Mouse (Mus musculus): ENCODE measurements around the gene Fgd1. TPM values are rescaled to one million over a fixed set of nuclear protein-coding genes. Genes with fewer than 3 reads are reported as not detected.

Gene Fgd1
- total RNA-seq, 1 experiment: 56.8 TPM

DNA sequence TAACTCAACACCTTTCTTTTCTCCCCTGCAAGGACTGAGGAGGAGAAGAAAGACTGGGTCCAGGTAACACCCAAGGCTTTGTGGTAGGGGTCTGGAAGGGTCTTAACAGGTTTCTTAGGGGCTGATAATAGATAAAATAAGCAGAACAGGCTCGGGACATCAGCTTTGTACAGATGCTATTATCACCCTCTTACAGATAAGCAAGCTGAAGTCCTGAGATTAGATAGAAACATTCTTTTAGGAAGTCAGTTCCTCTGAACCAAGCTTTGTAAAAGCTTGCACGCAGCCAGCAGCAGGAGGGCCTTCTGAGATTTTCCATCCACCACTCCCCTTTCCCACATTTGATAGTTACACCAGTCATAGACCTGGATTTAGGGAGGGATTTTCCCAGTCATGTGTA is 39.6 kb downstream of the Fgd1 start:
- H3K4me3 ChIP-seq (ENCODE audit: insufficient read depth in 1 of 2, low read depth in 1 of 2, low read length in 2 of 2, poor library complexity in 1 of 2, severe bottlenecking in 1 of 2): no peak overlapping the region
- no peak overlapping the region for H3K9ac ChIP-seq (ENCODE audit: insufficient read depth, low read depth, low read length, poor library complexity, severe bottlenecking)
- in situ Hi-C loops (cut with MboI; ENCODE audit: low sequenced_read_pairs in 2 of 2, unreplicated experiment in 2 of 2): no loop called here
- H3K36me3 ChIP-seq (ENCODE audit: control insufficient read depth, insufficient read depth, low read length, poor library complexity, severe bottlenecking): peaks cover 33% of the 10 kb centered on the region
- no peak overlapping the region for H3K27ac ChIP-seq (ENCODE audit: insufficient read depth, low read depth, low read length, poor library complexity, severe bottlenecking)
- DNase-seq (ENCODE audit: low read depth, low spot score): no peak
- H3K4me1 ChIP-seq (ENCODE audit: control insufficient read depth in 2 of 2, insufficient read depth in 2 of 2, low read length in 2 of 2, poor library complexity in 1 of 2): no peaks in the 10 kb centered on the region
- no peak for TF ChIP-seq CHD2 (IDR thresholded peaks at IDR 0.05; ENCODE audit: low read depth, low read length)
- no peak for TF ChIP-seq ZC3H11A (IDR thresholded peaks at IDR 0.05; ENCODE audit: borderline replicate concordance, low read depth, low read length)
- TF ChIP-seq MAFK (IDR thresholded peaks at IDR 0.05; ENCODE audit: insufficient read depth, low read depth, low read length): no peak
- TF ChIP-seq HCFC1 (IDR thresholded peaks at IDR 0.05; ENCODE audit: borderline replicate concordance, insufficient read depth, low read length): no peak
- no peak for TF ChIP-seq ZNF384 (IDR thresholded peaks at IDR 0.05; ENCODE audit: low read depth, low read length)
- H3K9me3 ChIP-seq (ENCODE audit: control insufficient read depth, insufficient read depth, low read depth, low read length): no peaks in the 10 kb centered on the region

DNA sequence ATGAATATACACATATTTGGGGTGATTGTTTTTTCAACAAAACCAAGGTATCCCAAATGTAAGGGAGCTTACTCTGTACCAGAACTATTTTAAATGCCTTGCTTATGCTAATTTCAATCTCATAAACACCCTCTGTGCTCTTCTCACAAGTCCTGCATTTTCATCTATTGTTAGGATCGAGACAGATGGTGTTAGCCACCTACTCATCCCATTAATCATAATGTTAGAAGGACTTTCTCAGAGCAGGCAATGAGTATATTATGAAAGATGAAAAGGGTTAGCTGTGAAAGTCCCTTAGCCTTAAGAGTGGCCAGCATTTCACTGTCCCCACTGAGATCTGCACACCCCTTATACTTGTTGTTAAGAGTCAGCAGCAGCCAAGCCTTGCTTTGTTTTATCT is 41.5 kb downstream of the Fgd1 start:
- Histone ChIP-seq H3K4me1 (ENCODE audit: control insufficient read depth in 2 of 2, insufficient read depth in 2 of 2, low read length in 2 of 2, poor library complexity in 1 of 2) (no peaks in the 10 kb centered on the region), H3K4me3 (ENCODE audit: insufficient read depth in 1 of 2, low read depth in 1 of 2, low read length in 2 of 2, poor library complexity in 1 of 2, severe bottlenecking in 1 of 2) (no peak overlapping the region), H3K36me3 (ENCODE audit: control insufficient read depth, insufficient read depth, low read length, poor library complexity, severe bottlenecking) (peaks cover 34% of the 10 kb centered on the region), H3K9me3 (ENCODE audit: control insufficient read depth, insufficient read depth, low read depth, low read length) (no peaks in the 10 kb centered on the region), H3K9ac (ENCODE audit: insufficient read depth, low read depth, low read length, poor library complexity, severe bottlenecking) (no peak overlapping the region), H3K27ac (ENCODE audit: insufficient read depth, low read depth, low read length, poor library complexity, severe bottlenecking) (no peak overlapping the region)
- in situ Hi-C loops (cut with MboI; ENCODE audit: low sequenced_read_pairs in 2 of 2, unreplicated experiment in 2 of 2): no loop called here
- TF ChIP-seq HCFC1 (IDR thresholded peaks at IDR 0.05; ENCODE audit: borderline replicate concordance, insufficient read depth, low read length) (no peak), CHD2 (IDR thresholded peaks at IDR 0.05; ENCODE audit: low read depth, low read length) (no peak), ZC3H11A (IDR thresholded peaks at IDR 0.05; ENCODE audit: borderline replicate concordance, low read depth, low read length) (no peak), MAFK (IDR thresholded peaks at IDR 0.05; ENCODE audit: insufficient read depth, low read depth, low read length) (no peak), ZNF384 (IDR thresholded peaks at IDR 0.05; ENCODE audit: low read depth, low read length) (no peak)
- DNase-seq (ENCODE audit: low read depth, low spot score): no peak

- TF ChIP-seq CHD2 (IDR thresholded peaks at IDR 0.05; ENCODE audit: low read depth, low read length): no peak; the same call in 1 of the 2 replicates
- no peak for TF ChIP-seq MAFK (IDR thresholded peaks at IDR 0.05; ENCODE audit: insufficient read depth, low read depth, low read length)
- TF ChIP-seq ZC3H11A (IDR thresholded peaks at IDR 0.05; ENCODE audit: borderline replicate concordance, low read depth, low read length): no peak
- no peak for TF ChIP-seq ZNF384 (IDR thresholded peaks at IDR 0.05; ENCODE audit: low read depth, low read length)
- peak; percentile 48; the same call in 1 of the 2 replicates for TF ChIP-seq HCFC1 (IDR thresholded peaks at IDR 0.05; ENCODE audit: borderline replicate concordance, insufficient read depth, low read length)
- Histone ChIP-seq H3K27ac (ENCODE audit: insufficient read depth, low read depth, low read length, poor library complexity, severe bottlenecking) (peak within 1 kb of the TSS; percentile 73), H3K9ac (ENCODE audit: insufficient read depth, low read depth, low read length, poor library complexity, severe bottlenecking) (peak within 1 kb of the TSS; percentile 96), H3K4me1 (ENCODE audit: control insufficient read depth in 2 of 2, insufficient read depth in 2 of 2, low read length in 2 of 2, poor library complexity in 1 of 2) (peaks cover 0 to 2% of the 10 kb centered on the region in 2 experiments; a peak in 1 of 4 replicates), H3K4me3 (ENCODE audit: insufficient read depth in 1 of 2, low read depth in 1 of 2, low read length in 2 of 2, poor library complexity in 1 of 2, severe bottlenecking in 1 of 2) (peak within 1 kb of the TSS; percentile 98 to 99), H3K36me3 (ENCODE audit: control insufficient read depth, insufficient read depth, low read length, poor library complexity, severe bottlenecking) (no peaks in the 10 kb centered on the region; the same call in 1 of the 2 replicates), H3K9me3 (ENCODE audit: control insufficient read depth, insufficient read depth, low read depth, low read length) (no peaks in the 10 kb centered on the region)
- DNase-seq (ENCODE audit: low read depth, low spot score): peak; percentile 59
- in situ Hi-C loops (cut with MboI; ENCODE audit: low sequenced_read_pairs in 2 of 2, unreplicated experiment in 2 of 2): no loop called here
These were observed 50.5 kb downstream of the Fgd1 start, which contains the start of gene Tsr2 for GRCm38 (mm10) chrX:151096171-151097058. Gene Tsr2, minus strand, starts transcription at chrX:151096543.

GRCm38 (mm10) chrX:151107301-151108067 is 61.5 kb downstream of the Fgd1 start:
- DNase-seq (ENCODE audit: low read depth, low spot score): no peak
- H3K4me3 ChIP-seq (ENCODE audit: insufficient read depth in 1 of 2, low read depth in 1 of 2, low read length in 2 of 2, poor library complexity in 1 of 2, severe bottlenecking in 1 of 2): no peak overlapping the region
- H3K36me3 ChIP-seq (ENCODE audit: control insufficient read depth, insufficient read depth, low read length, poor library complexity, severe bottlenecking): no peaks in the 10 kb centered on the region
- no peak overlapping the region for H3K9ac ChIP-seq (ENCODE audit: insufficient read depth, low read depth, low read length, poor library complexity, severe bottlenecking)
- H3K9me3 ChIP-seq (ENCODE audit: control insufficient read depth, insufficient read depth, low read depth, low read length): no peaks in the 10 kb centered on the region
- no peaks in the 10 kb centered on the region; a peak in 1 of 4 replicates for H3K4me1 ChIP-seq (ENCODE audit: control insufficient read depth in 2 of 2, insufficient read depth in 2 of 2, low read length in 2 of 2, poor library complexity in 1 of 2)
- TF ChIP-seq ZC3H11A (IDR thresholded peaks at IDR 0.05; ENCODE audit: borderline replicate concordance, low read depth, low read length) (no peak), MAFK (IDR thresholded peaks at IDR 0.05; ENCODE audit: insufficient read depth, low read depth, low read length) (no peak), HCFC1 (IDR thresholded peaks at IDR 0.05; ENCODE audit: borderline replicate concordance, insufficient read depth, low read length) (no peak), CHD2 (IDR thresholded peaks at IDR 0.05; ENCODE audit: low read depth, low read length) (no peak)
- no peak overlapping the region for H3K27ac ChIP-seq (ENCODE audit: insufficient read depth, low read depth, low read length, poor library complexity, severe bottlenecking)
- in situ Hi-C loops (cut with MboI; ENCODE audit: low sequenced_read_pairs in 2 of 2, unreplicated experiment in 2 of 2): no loop called here
